Mouse (Mus musculus) cerebellum, adult 2 months (tissue): Measurements from ENCODE around the gene Olfr1099. TPM values are rescaled to one million over a fixed set of nuclear protein-coding genes. Genes with fewer than 3 reads are reported as not detected.

ENCODE experiments used
- DNase-seq, 2 experiments: peaks; one replicate each; pipeline ENCODE4 v3.0.0; 2021
- H3K27ac ChIP-seq: fragments of 200-500 bp; 2 replicates; pipeline ENCODE4 v1.5.1; 2012; ENCODE audit warnings: low read length, control low read depth, inconsistent platforms; ENCODE audit not compliant: insufficient read depth
- H3K27me3 ChIP-seq: fragments of 200-500 bp; 2 replicates; pipeline ENCODE4 v1.6.1; 2012; ENCODE audit warnings: inconsistent platforms, mild to moderate bottlenecking, low read length, moderate library complexity; ENCODE audit not compliant: control insufficient read depth, insufficient read depth
- H3K4me1 ChIP-seq: fragments of 200-500 bp; 2 replicates; pipeline ENCODE4 v1.6.1; 2011; ENCODE audit warnings: low read length; ENCODE audit not compliant: control insufficient read depth, insufficient read depth
- H3K4me3 ChIP-seq: fragments of 200-500 bp; replicated peaks from 2 replicates; pipeline ENCODE3; 2011; ENCODE audit warnings: mild to moderate bottlenecking, low read depth, low read length, control low read depth; ENCODE audit not compliant: insufficient read depth
- CTCF ChIP-seq: fragments of 200-500 bp; IDR thresholded peaks from 2 replicates; pipeline ENCODE4 v1.5.1; 2011; ENCODE audit warnings: low read depth, mild to moderate bottlenecking, control low read depth, low read length, moderate library complexity, borderline replicate concordance; ENCODE audit not compliant: insufficient read depth
- POLR2A ChIP-seq: fragments of 200-500 bp; IDR thresholded peaks from 2 replicates; pipeline ENCODE4 v1.6.1; 2011; ENCODE audit warnings: low read length, control low read depth, borderline replicate concordance; ENCODE audit not compliant: insufficient read depth
- WGBS: fragments of 180-500 bp; shearing (Covaris S2); methylation state at CpG from one replicate; pipeline ENCODE4 v1.1.7; 2018; 5-methylcytosine and 5-hydroxymethylcytosine counted together
- polyA plus RNA-seq: library from polyadenylated mRNA; depleted of rRNA; stranded (reverse); fragments of >200 nt; gene quantifications from 2 replicates; pipeline ENCODE4 v1.2.3, GENCODE M21; 2012; rRNA removed

Olfr1099 gene
- polyA plus RNA-seq = not detected in 2 replicates

GRCm38 (mm10) chr2:86960593-86960992 lies at the start of gene Olfr1099:
Gene Olfr1099 (minus strand): TSS chr2:86960693.
- no peak for DNase-seq
- no peak within 1 kb of the TSS for H3K27ac ChIP-seq
- TF ChIP-seq CTCF (no peak), POLR2A (no peak)
- no peaks in the 10 kb centered on the region for H3K27me3 ChIP-seq
- 78% methylated on average over 1 of the region's 1 CpGs for WGBS
- no peaks in the 10 kb centered on the region for H3K4me1 ChIP-seq
- no peak within 1 kb of the TSS for H3K4me3 ChIP-seq

DNA sequence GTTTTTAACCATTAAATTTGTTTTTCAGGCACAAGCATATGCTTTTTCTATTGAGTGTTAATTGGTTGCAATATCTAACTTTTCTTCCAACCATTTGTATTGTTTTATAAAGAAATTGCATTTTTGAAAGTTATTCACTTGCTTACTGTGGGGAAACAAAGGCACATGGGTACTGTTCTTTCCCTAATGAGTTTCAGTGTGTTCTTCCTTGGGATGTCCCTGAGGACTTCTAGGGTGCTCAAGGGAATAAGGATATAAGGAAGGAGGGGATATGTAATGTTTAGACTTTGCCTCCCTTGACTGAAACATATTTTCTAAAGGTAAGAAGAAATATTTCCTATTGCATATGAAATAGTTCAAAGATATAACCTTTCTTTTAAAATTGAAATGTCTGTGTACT lies 37.6 kb upstream of the Olfr1099 start, which contains the start of gene Olfr1102:
Gene Olfr1102, plus strand, starts transcription at position 301 of the 400 bp plus-strand sequence.
- H3K27ac ChIP-seq = no peak within 1 kb of the TSS
- TF ChIP-seq POLR2A (no peak), CTCF (no peak)

GRCm38 (mm10) chr2:86991121-86991520 lies 30.6 kb upstream of the Olfr1099 start, which contains the start of gene Olfr1101:
Gene Olfr1101 (minus strand): TSS chr2:86991221.
- no peak for TF ChIP-seq CTCF
- no peak for TF ChIP-seq POLR2A
- Histone ChIP-seq H3K27ac (no peak within 1 kb of the TSS), H3K4me3 (no peak within 1 kb of the TSS), H3K27me3 (no peaks in the 10 kb centered on the region), H3K4me1 (no peaks in the 10 kb centered on the region)
- 82% methylated on average over 3 of the region's 3 CpGs for WGBS
- no peak for DNase-seq

More for the DNA sequence above, 37.6 kb upstream of the Olfr1099 start, which contains the start of gene Olfr1102:
- no peaks in the 10 kb centered on the region for H3K4me1 ChIP-seq
- H3K27me3 ChIP-seq = no peaks in the 10 kb centered on the region
- DNase-seq = no peak
- no peak within 1 kb of the TSS for H3K4me3 ChIP-seq

DNA sequence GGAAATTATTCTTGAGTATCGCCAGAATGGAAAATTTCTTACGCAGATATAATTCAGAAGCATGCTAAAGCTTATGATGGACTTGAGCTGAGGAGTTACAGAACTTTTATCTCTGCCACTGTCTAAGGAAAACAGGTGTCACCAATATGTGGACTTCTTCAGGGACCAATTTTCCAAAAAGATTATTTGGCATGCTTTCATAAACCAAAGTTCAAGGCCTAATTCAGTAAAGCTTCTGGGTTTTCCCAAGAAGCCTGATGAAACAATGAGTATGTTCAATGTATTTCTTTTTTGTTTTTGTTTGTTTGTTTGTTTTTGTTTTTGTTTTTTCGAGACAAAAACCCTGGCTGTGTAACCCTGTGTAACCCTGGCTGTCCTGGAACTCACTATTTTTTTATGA lies 19.4 kb upstream of the Olfr1099 start, which contains the start of gene Olfr1100:
Gene Olfr1100, minus strand, starts transcription at position 101 of the 400 bp plus-strand sequence.
- 78% methylated on average over 3 of the region's 3 CpGs for WGBS
- Histone ChIP-seq H3K27me3 (no peaks in the 10 kb centered on the region), H3K27ac (no peak within 1 kb of the TSS), H3K4me1 (no peaks in the 10 kb centered on the region), H3K4me3 (no peak within 1 kb of the TSS)
- TF ChIP-seq POLR2A = no peak
- no peak for TF ChIP-seq CTCF
- no peak for DNase-seq

- no peaks in the 10 kb centered on the region for H3K27me3 ChIP-seq
- H3K27ac ChIP-seq = no peak overlapping the region
- no peak for DNase-seq
- H3K4me3 ChIP-seq = no peak overlapping the region
- TF ChIP-seq POLR2A = no peak
- TF ChIP-seq CTCF = no peak
- H3K4me1 ChIP-seq = no peaks in the 10 kb centered on the region
Measured at GRCm38 (mm10) chr2:86926557-86926956, 33.9 kb downstream of the Olfr1099 start.

GRCm38 (mm10) chr2:86924445-86924844 lies 36.0 kb downstream of the Olfr1099 start, which contains the start of gene Olfr1098:
Gene Olfr1098 (minus strand): TSS chr2:86924545.
- Histone ChIP-seq H3K4me1 (no peaks in the 10 kb centered on the region), H3K4me3 (no peak within 1 kb of the TSS), H3K27me3 (no peaks in the 10 kb centered on the region), H3K27ac (no peak within 1 kb of the TSS)
- no peak for DNase-seq
- WGBS = 83% methylated on average over 1 of the region's 1 CpGs
- TF ChIP-seq POLR2A (no peak), CTCF (no peak)

- H3K27ac ChIP-seq = no peak overlapping the region
- H3K4me3 ChIP-seq = no peak overlapping the region
- TF ChIP-seq POLR2A (no peak), CTCF (no peak)
- no peak for DNase-seq
- no peaks in the 10 kb centered on the region for H3K27me3 ChIP-seq
- WGBS = 86% methylated on average over 2 of the region's 2 CpGs
- H3K4me1 ChIP-seq = no peaks in the 10 kb centered on the region
Measured at GRCm38 (mm10) chr2:86905647-86906046, 54.8 kb downstream of the Olfr1099 start.

Other genes starting within 250 kb of the Olfr1099 start
- not detected in 2 replicates for gene Olfr1089, start 227.0 kb downstream of the Olfr1099 start, polyA plus RNA-seq
- not detected in 2 replicates for gene Olfr1090, start 201.7 kb downstream of the Olfr1099 start, polyA plus RNA-seq
- not detected in 2 replicates for gene Olfr1093, start 178.2 kb downstream of the Olfr1099 start, polyA plus RNA-seq
- not detected in 2 replicates for gene Olfr141, start 150.7 kb downstream of the Olfr1099 start, polyA plus RNA-seq
- gene Olfr1094, start 136.0 kb downstream of the Olfr1099 start, polyA plus RNA-seq = not detected in 2 replicates
- gene Olfr1095, start 109.0 kb downstream of the Olfr1099 start, polyA plus RNA-seq = not detected in 2 replicates
- gene Gm13723, start 85.9 kb downstream of the Olfr1099 start, polyA plus RNA-seq = not detected in 2 replicates
- gene Olfr1097, start 68.5 kb downstream of the Olfr1099 start, polyA plus RNA-seq = not detected in 2 replicates
- gene Olfr1098, start 36.1 kb downstream of the Olfr1099 start, polyA plus RNA-seq = not detected in 2 replicates
- gene Olfr1100, start 19.3 kb upstream of the Olfr1099 start, polyA plus RNA-seq = not detected in 2 replicates
- not detected in 2 replicates for gene Olfr1101, start 30.5 kb upstream of the Olfr1099 start, polyA plus RNA-seq
- gene Olfr1102, start 37.7 kb upstream of the Olfr1099 start, polyA plus RNA-seq = not detected in 2 replicates
- not detected in 2 replicates for gene Olfr1104, start 66.4 kb upstream of the Olfr1099 start, polyA plus RNA-seq
- not detected in 2 replicates for gene Olfr1105, start 75.8 kb upstream of the Olfr1099 start, polyA plus RNA-seq
- gene Olfr1106, start 91.6 kb upstream of the Olfr1099 start, polyA plus RNA-seq = not detected in 2 replicates
- gene Olfr1107, start 115.1 kb upstream of the Olfr1099 start, polyA plus RNA-seq = not detected in 2 replicates
- gene Olfr1109, start 135.3 kb upstream of the Olfr1099 start, polyA plus RNA-seq = not detected in 2 replicates
- not detected in 2 replicates for gene Olfr259, start 153.9 kb upstream of the Olfr1099 start, polyA plus RNA-seq
- gene Olfr1110, start 179.6 kb upstream of the Olfr1099 start, polyA plus RNA-seq = not detected in 2 replicates
- not detected in 2 replicates for gene Olfr1111, start 191.9 kb upstream of the Olfr1099 start, polyA plus RNA-seq
- gene Olfr1112, start 227.1 kb upstream of the Olfr1099 start, polyA plus RNA-seq = not detected in 2 replicates
- gene Olfr1113, start 248.3 kb upstream of the Olfr1099 start, polyA plus RNA-seq = not detected in 2 replicates